Mouse (Mus musculus) embryonic facial prominence, embryonic 13.5 days (tissue): Measurements from ENCODE around the gene Klf5. TPM values are rescaled to one million over a fixed set of nuclear protein-coding genes. Genes with fewer than 3 reads are reported as not detected.

Experiments used
- ATAC-seq: fragments of 200-750 bp; cut with Nextera tagmentation; 2 replicates; pipeline ENCODE4 v1.8.0; 2017; ENCODE audit warnings: low read depth; ENCODE audit not compliant: insufficient number of reproducible peaks, insufficient read depth, low FRiP score, low TSS enrichment
- H3K27ac ChIP-seq: fragments of 300-500 bp; sonication (generic); 2 replicates; pipeline ENCODE4 v1.5.1; 2015; ENCODE audit warnings: moderate library complexity, mild to moderate bottlenecking, inconsistent platforms
- H3K27me3 ChIP-seq: fragments of 300-500 bp; sonication (generic); 2 replicates; pipeline ENCODE4 v1.6.1; 2015; ENCODE audit warnings: mild to moderate bottlenecking, inconsistent platforms
- H3K36me3 ChIP-seq: fragments of 300-500 bp; sonication (generic); 2 replicates; pipeline ENCODE4 v1.6.1; 2015; ENCODE audit warnings: mild to moderate bottlenecking, inconsistent platforms
- H3K4me1 ChIP-seq: fragments of 300-500 bp; sonication (generic); 2 replicates; pipeline ENCODE4 v1.6.1; 2015; ENCODE audit warnings: inconsistent platforms
- H3K4me2 ChIP-seq: fragments of 300-500 bp; sonication (generic); 2 replicates; pipeline ENCODE4 v1.6.1; 2015; ENCODE audit warnings: moderate library complexity, mild to moderate bottlenecking, inconsistent platforms
- H3K4me3 ChIP-seq: fragments of 300-500 bp; sonication (generic); 2 replicates; pipeline ENCODE4 v1.5.1; 2015; ENCODE audit warnings: mild to moderate bottlenecking, inconsistent platforms
- H3K9ac ChIP-seq: fragments of 300-500 bp; sonication (generic); 2 replicates; pipeline ENCODE4 v1.6.1; 2015; ENCODE audit warnings: mild to moderate bottlenecking, inconsistent platforms
- H3K9me3 ChIP-seq: fragments of 300-500 bp; sonication (generic); 2 replicates; pipeline ENCODE4 v1.6.1; 2016; ENCODE audit warnings: inconsistent platforms
- WGBS: fragments of 180-500 bp; shearing (Covaris S2); methylation state at CpG from one replicate; pipeline ENCODE4 v1.1.7; 2015; ENCODE audit warnings: mixed read lengths; 5-methylcytosine and 5-hydroxymethylcytosine counted together
- polyA plus RNA-seq: library from polyadenylated mRNA; unstranded; fragments of >200 nt; fragmentation: Nextera tagmentation; extraction: Ambion mirVana; gene quantifications from 2 replicates; pipeline ENCODE4 v1.2.1, GENCODE M21; 2015

The Klf5 gene
- polyA plus RNA-seq, 1 experiment from 2014 or later, result 26.7 TPM

GRCm38 (mm10) chr14:99348175-99348764 is 49.8 kb downstream of the Klf5 start:
- H3K4me2 ChIP-seq, result no peak overlapping the region
- no peaks in the 10 kb centered on the region for H3K27me3 ChIP-seq
- H3K9ac ChIP-seq, result no peak overlapping the region
- H3K27ac ChIP-seq, result no peak overlapping the region
- peaks cover 10% of the 10 kb centered on the region; the same call in 1 of the 2 replicates for H3K4me1 ChIP-seq
- no peak for ATAC-seq
- 54% methylated on average over 13 of the region's 13 CpGs for WGBS
- no peaks in the 10 kb centered on the region for H3K36me3 ChIP-seq
- no peaks in the 10 kb centered on the region for H3K9me3 ChIP-seq
- no peak overlapping the region for H3K4me3 ChIP-seq

GRCm38 (mm10) chr14:99349606-99350005 is 51.1 kb downstream of the Klf5 start:
- Histone ChIP-seq H3K9ac (no peak overlapping the region), H3K4me1 (peaks cover 10% of the 10 kb centered on the region; the same call in 1 of the 2 replicates), H3K27me3 (no peaks in the 10 kb centered on the region), H3K36me3 (no peaks in the 10 kb centered on the region), H3K27ac (no peak overlapping the region), H3K4me2 (no peak overlapping the region), H3K9me3 (no peaks in the 10 kb centered on the region), H3K4me3 (no peak overlapping the region)
- ATAC-seq, result no peak
- 68% methylated on average over 6 of the region's 6 CpGs for WGBS

GRCm38 (mm10) chr14:99352989-99353388 is 54.5 kb downstream of the Klf5 start:
- Histone ChIP-seq H3K4me2 (no peak overlapping the region), H3K36me3 (no peaks in the 10 kb centered on the region), H3K4me3 (no peak overlapping the region), H3K9ac (no peak overlapping the region), H3K27ac (no peak overlapping the region), H3K4me1 (peaks cover 10% of the 10 kb centered on the region; the same call in 1 of the 2 replicates), H3K27me3 (no peaks in the 10 kb centered on the region), H3K9me3 (no peaks in the 10 kb centered on the region)
- no peak for ATAC-seq
- 56% methylated on average over 4 of the region's 4 CpGs for WGBS

- Histone ChIP-seq H3K9me3 (no peaks in the 10 kb centered on the region), H3K36me3 (no peaks in the 10 kb centered on the region), H3K27ac (no peak overlapping the region), H3K4me1 (peaks cover under 1% of the 10 kb centered on the region; the same call in 1 of the 2 replicates), H3K4me2 (no peak overlapping the region), H3K9ac (no peak overlapping the region), H3K4me3 (no peak overlapping the region), H3K27me3 (no peaks in the 10 kb centered on the region)
- no peak for ATAC-seq
- 73% methylated on average over 2 of the region's 2 CpGs for WGBS
These were observed 55.6 kb downstream of the Klf5 start for GRCm38 (mm10) chr14:99354046-99354445.

- no peaks in the 10 kb centered on the region for H3K27me3 ChIP-seq
- no peaks in the 10 kb centered on the region for H3K9me3 ChIP-seq
- H3K4me1 ChIP-seq, result no peaks in the 10 kb centered on the region
- WGBS, result 89% methylated on average over 10 of the region's 10 CpGs
- no peaks in the 10 kb centered on the region for H3K36me3 ChIP-seq
- no peak overlapping the region for H3K4me3 ChIP-seq
- H3K27ac ChIP-seq, result no peak overlapping the region
- H3K4me2 ChIP-seq, result no peak overlapping the region
- no peak for ATAC-seq
- H3K9ac ChIP-seq, result no peak overlapping the region
These were observed 56.5 kb downstream of the Klf5 start for GRCm38 (mm10) chr14:99354761-99355609.

GRCm38 (mm10) chr14:99355610-99355870 is 57.0 kb downstream of the Klf5 start:
- 58% methylated on average over 1 of the region's 1 CpGs for WGBS
- no peak overlapping the region for H3K9ac ChIP-seq
- no peak overlapping the region for H3K4me3 ChIP-seq
- no peak for ATAC-seq
- no peaks in the 10 kb centered on the region for H3K9me3 ChIP-seq
- no peak overlapping the region for H3K4me2 ChIP-seq
- no peaks in the 10 kb centered on the region for H3K4me1 ChIP-seq
- H3K36me3 ChIP-seq, result no peaks in the 10 kb centered on the region
- no peak overlapping the region for H3K27ac ChIP-seq
- no peaks in the 10 kb centered on the region for H3K27me3 ChIP-seq

- H3K9ac ChIP-seq, result no peak overlapping the region
- 86% methylated on average over 5 of the region's 5 CpGs for WGBS
- no peak for ATAC-seq
These were observed 64.5 kb downstream of the Klf5 start for GRCm38 (mm10) chr14:99362956-99363355.

GRCm38 (mm10) chr14:99364007-99364784 is 65.7 kb downstream of the Klf5 start:
- 71% methylated on average over 12 of the region's 12 CpGs for WGBS
- Histone ChIP-seq H3K9ac (no peak overlapping the region), H3K27me3 (no peaks in the 10 kb centered on the region), H3K27ac (no peak overlapping the region), H3K9me3 (no peaks in the 10 kb centered on the region), H3K4me1 (peaks cover 4% of the 10 kb centered on the region; the same call in 1 of the 2 replicates), H3K4me2 (no peak overlapping the region), H3K36me3 (no peaks in the 10 kb centered on the region), H3K4me3 (no peak overlapping the region)
- ATAC-seq, result no peak

More at GRCm38 (mm10) chr14:99362956-99363355, 64.5 kb downstream of the Klf5 start:
- no peaks in the 10 kb centered on the region for H3K9me3 ChIP-seq
- no peaks in the 10 kb centered on the region for H3K36me3 ChIP-seq
- no peaks in the 10 kb centered on the region for H3K27me3 ChIP-seq
- peaks cover 4% of the 10 kb centered on the region; the same call in 1 of the 2 replicates for H3K4me1 ChIP-seq
- no peak overlapping the region for H3K4me3 ChIP-seq
- no peak overlapping the region for H3K4me2 ChIP-seq
- no peak overlapping the region for H3K27ac ChIP-seq

Other genes with a start within 250 kb of the Klf5 start
- 23.9 and 25.0 TPM in 2 replicates for gene Pibf1, start 199.3 kb upstream of the Klf5 start, polyA plus RNA-seq
- 34.6 and 37.5 TPM in 2 replicates for gene Dis3, start 198.9 kb upstream of the Klf5 start, polyA plus RNA-seq